Mouse (Mus musculus) limb, embryonic 11.5 days (tissue): ENCODE measurements around the gene Fance. TPM values are rescaled to one million over a fixed set of nuclear protein-coding genes. Genes with fewer than 3 reads are reported as not detected.

Experiments used
- ATAC-seq: fragments of 200-750 bp; cut with Nextera tagmentation; 2 replicates; pipeline ENCODE4 v1.8.0; 2017; ENCODE audit warnings: low read depth; ENCODE audit not compliant: insufficient number of reproducible peaks, low FRiP score, low TSS enrichment
- DNase-seq: peaks from one replicate; pipeline ENCODE4 v3.0.0-alpha.2; 2015; ENCODE audit warnings: low spot score
- H3K27ac ChIP-seq: fragments of 300-500 bp; sonication (generic); replicated peaks from 2 replicates; pipeline ENCODE4 v1.5.1; 2014; ENCODE audit warnings: low read depth, mild to moderate bottlenecking, low read length
- H3K27me3 ChIP-seq: fragments of 300-500 bp; sonication (generic); 2 replicates; pipeline ENCODE4 v1.6.1; 2014; ENCODE audit warnings: mild to moderate bottlenecking, low read length, mixed read lengths; ENCODE audit not compliant: control insufficient read depth, insufficient read depth
- H3K36me3 ChIP-seq: fragments of 300-500 bp; sonication (generic); 2 replicates; pipeline ENCODE4 v1.6.1; 2014; ENCODE audit warnings: mild to moderate bottlenecking, low read length, moderate library complexity, mixed read lengths; ENCODE audit not compliant: control insufficient read depth, insufficient read depth
- H3K4me1 ChIP-seq: fragments of 300-500 bp; sonication (generic); 2 replicates; pipeline ENCODE4 v1.6.1; 2014; ENCODE audit warnings: low read length, mixed read lengths; ENCODE audit not compliant: control insufficient read depth, insufficient read depth
- H3K4me2 ChIP-seq: fragments of 300-500 bp; sonication (generic); 2 replicates; pipeline ENCODE4 v1.6.1; 2014; ENCODE audit warnings: low read depth, mild to moderate bottlenecking, moderate library complexity; ENCODE audit not compliant: severe bottlenecking
- H3K4me3 ChIP-seq: fragments of 300-500 bp; sonication (generic); 2 replicates; pipeline ENCODE4 v1.5.1; 2014; ENCODE audit warnings: low read depth, low read length
- H3K9ac ChIP-seq: fragments of 300-500 bp; sonication (generic); 2 replicates; pipeline ENCODE4 v1.6.1; 2014; ENCODE audit warnings: mild to moderate bottlenecking, low read length
- H3K9me3 ChIP-seq: fragments of 300-500 bp; sonication (generic); 2 replicates; pipeline ENCODE4 v1.6.1; 2016; ENCODE audit warnings: low read length; ENCODE audit not compliant: control insufficient read depth
- WGBS: fragments of 180-500 bp; shearing (Covaris S2); extraction: QIAGEN DNeasy Blood & Tissue Kit; methylation state at CpG from one replicate; pipeline ENCODE4 v1.1.7; 2014; 5-methylcytosine and 5-hydroxymethylcytosine counted together
- polyA plus RNA-seq: library from polyadenylated mRNA; unstranded; fragments of >200 nt; fragmentation: Nextera tagmentation; extraction: Ambion mirVana; gene quantifications from 2 replicates; pipeline ENCODE4 v1.2.1, GENCODE M21; 2014

Gene Fance
- polyA plus RNA-seq, 1 experiment from 2014 or later: 29.4 TPM

- Histone ChIP-seq H3K4me2 (peak overlapping the region; percentile 49), H3K4me1 (peaks cover 12% of the 10 kb centered on the region), H3K27ac (no peak overlapping the region), H3K4me3 (peak overlapping the region; percentile 16), H3K27me3 (peaks cover 40% of the 10 kb centered on the region), H3K9me3 (no peaks in the 10 kb centered on the region), H3K9ac (peak overlapping the region; percentile 52; the same call in 1 of the 2 replicates), H3K36me3 (no peaks in the 10 kb centered on the region; the same call in 1 of the 2 replicates)
- ATAC-seq (no peak), DNase-seq (no peak)
- WGBS: 29% methylated on average over 11 of the region's 11 CpGs
These were observed 48.8 kb downstream of the Fance start for GRCm38 (mm10) chr17:28361921-28362652.

- H3K4me2 ChIP-seq: peak overlapping the region; percentile 49
- H3K27ac ChIP-seq: no peak overlapping the region
- H3K36me3 ChIP-seq: no peaks in the 10 kb centered on the region; the same call in 1 of the 2 replicates
- H3K4me3 ChIP-seq: peak overlapping the region; percentile 16
- H3K4me1 ChIP-seq: peaks cover 12% of the 10 kb centered on the region
- peaks cover 40% of the 10 kb centered on the region for H3K27me3 ChIP-seq
- DNase-seq (peak; percentile 49), ATAC-seq (no peak)
- no peaks in the 10 kb centered on the region for H3K9me3 ChIP-seq
- WGBS: 2% methylated on average over 25 of the region's 25 CpGs
- H3K9ac ChIP-seq: peak overlapping the region; percentile 52
These were observed 49.5 kb downstream of the Fance start for GRCm38 (mm10) chr17:28362653-28363292.

DNA sequence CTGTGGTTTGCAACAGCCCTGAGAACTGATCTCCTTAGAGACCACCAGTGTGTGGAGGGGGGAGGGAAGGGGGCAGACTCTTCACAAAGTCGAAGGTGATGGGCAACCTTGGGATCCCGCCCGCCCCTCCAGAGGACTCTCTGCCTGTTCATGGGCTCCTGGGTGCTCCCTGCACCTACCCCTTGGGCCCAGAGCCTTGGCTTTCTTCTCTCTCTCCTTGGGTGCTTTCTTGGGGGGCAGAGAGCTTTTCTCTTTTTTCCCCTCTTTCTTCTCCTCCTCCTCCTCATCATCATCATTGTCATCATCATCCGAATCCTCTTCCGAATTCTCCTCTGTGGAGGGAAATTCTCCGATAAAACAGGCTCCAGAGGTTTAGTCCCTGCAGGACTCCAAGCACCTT is 50.2 kb downstream of the Fance start:
- no peak overlapping the region for H3K4me3 ChIP-seq
- H3K36me3 ChIP-seq: no peaks in the 10 kb centered on the region; the same call in 1 of the 2 replicates
- no peak overlapping the region; the same call in 1 of the 2 replicates for H3K4me2 ChIP-seq
- H3K27me3 ChIP-seq: peaks cover 34% of the 10 kb centered on the region
- no peak overlapping the region for H3K9ac ChIP-seq
- ATAC-seq: no peak
- H3K9me3 ChIP-seq: no peaks in the 10 kb centered on the region
- H3K4me1 ChIP-seq: peaks cover 12% of the 10 kb centered on the region
- no peak for DNase-seq
- 10% methylated on average over 6 of the region's 6 CpGs for WGBS
- H3K27ac ChIP-seq: no peak overlapping the region

DNA sequence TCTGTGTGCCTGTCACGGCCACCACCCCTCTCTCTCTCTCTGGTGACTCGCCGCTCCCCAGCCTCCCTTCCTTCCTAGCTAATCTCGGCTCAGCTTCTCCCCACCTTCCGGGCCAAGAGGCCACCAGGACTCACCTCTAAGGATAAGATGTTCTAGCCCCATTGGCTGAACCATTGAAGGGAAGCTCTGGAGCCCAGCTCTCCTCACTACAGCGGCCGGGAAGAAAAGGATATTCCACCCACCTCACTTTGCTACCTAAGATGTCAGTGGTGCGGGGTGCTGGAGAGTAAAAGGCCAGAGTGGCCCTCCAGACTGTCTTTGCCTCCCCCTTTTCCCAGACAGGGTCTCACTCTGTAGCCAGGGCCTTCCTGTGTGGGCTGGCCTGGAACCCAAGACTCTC is 51.8 kb downstream of the Fance start, which contains the start of gene Tulp1:
Gene Tulp1 (minus strand): TSS at position 101 of the 400 bp plus-strand sequence.
- DNase-seq: no peak
- peak within 1 kb of the TSS; percentile 52 for H3K9ac ChIP-seq
- peak within 1 kb of the TSS; percentile 46 for H3K4me2 ChIP-seq
- WGBS: 22% methylated on average over 8 of the region's 8 CpGs
- peaks cover 27% of the 10 kb centered on the region for H3K27me3 ChIP-seq
- peaks cover 12% of the 10 kb centered on the region for H3K4me1 ChIP-seq
- H3K27ac ChIP-seq: no peak within 1 kb of the TSS
- no peaks in the 10 kb centered on the region for H3K9me3 ChIP-seq
- H3K4me3 ChIP-seq: peak within 1 kb of the TSS; percentile 22
- no peaks in the 10 kb centered on the region; the same call in 1 of the 2 replicates for H3K36me3 ChIP-seq
- ATAC-seq: no peak

DNA sequence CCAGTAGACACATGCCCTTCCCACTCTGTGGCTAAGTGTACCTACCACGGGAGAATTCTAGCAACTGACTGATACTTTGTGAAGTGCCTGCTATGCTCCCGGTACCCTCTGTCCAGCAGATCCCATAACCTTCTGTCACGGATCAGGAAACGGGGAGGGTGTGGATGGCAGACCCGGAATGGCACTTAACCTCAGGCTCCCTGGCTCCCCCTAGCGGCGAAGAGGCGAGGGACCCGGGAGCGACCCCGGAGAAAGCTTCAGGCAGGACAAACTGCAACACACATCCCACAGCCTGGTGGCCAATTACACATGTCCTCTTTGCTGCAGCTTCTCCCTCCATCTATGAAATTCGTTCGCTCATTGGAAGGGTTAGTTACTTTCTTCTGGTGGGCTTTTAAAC is 55.1 kb downstream of the Fance start:
- WGBS: 5% methylated on average over 13 of the region's 13 CpGs
- Histone ChIP-seq H3K4me3 (no peak overlapping the region), H3K9me3 (no peaks in the 10 kb centered on the region), H3K27ac (no peak overlapping the region), H3K4me1 (peaks cover 12% of the 10 kb centered on the region), H3K36me3 (no peaks in the 10 kb centered on the region), H3K9ac (no peak overlapping the region), H3K4me2 (no peak overlapping the region), H3K27me3 (peaks cover 23% of the 10 kb centered on the region)
- ATAC-seq (no peak), DNase-seq (peak; percentile 91)

DNA sequence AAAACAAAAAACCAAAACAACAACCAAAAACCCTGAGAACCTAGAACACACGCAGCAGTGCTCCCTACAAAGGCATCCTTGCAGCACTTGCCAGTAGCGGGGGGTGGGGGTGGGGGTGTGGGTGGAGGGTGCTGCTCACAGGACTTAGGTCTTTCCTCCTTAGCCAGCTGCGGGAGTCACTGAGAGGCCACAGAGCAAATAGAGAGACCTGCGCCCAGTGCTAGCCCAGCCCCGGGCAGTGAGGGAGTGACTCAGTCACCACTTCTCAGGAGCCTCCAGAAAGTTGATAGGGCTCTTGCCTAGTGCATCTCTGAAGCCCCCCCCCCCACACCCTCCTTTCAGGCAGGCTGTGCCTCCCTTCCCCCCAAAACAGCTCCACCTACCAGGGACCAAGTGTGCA is 55.7 kb downstream of the Fance start:
- H3K4me3 ChIP-seq: no peak overlapping the region
- no peak overlapping the region for H3K27ac ChIP-seq
- no peak overlapping the region for H3K9ac ChIP-seq
- peaks cover 17% of the 10 kb centered on the region for H3K27me3 ChIP-seq
- ATAC-seq (no peak), DNase-seq (no peak)
- no peak overlapping the region for H3K4me2 ChIP-seq
- no peaks in the 10 kb centered on the region for H3K36me3 ChIP-seq
- H3K4me1 ChIP-seq: peaks cover 9% of the 10 kb centered on the region
- no peaks in the 10 kb centered on the region for H3K9me3 ChIP-seq
- WGBS: 82% methylated on average over 5 of the region's 5 CpGs

DNA sequence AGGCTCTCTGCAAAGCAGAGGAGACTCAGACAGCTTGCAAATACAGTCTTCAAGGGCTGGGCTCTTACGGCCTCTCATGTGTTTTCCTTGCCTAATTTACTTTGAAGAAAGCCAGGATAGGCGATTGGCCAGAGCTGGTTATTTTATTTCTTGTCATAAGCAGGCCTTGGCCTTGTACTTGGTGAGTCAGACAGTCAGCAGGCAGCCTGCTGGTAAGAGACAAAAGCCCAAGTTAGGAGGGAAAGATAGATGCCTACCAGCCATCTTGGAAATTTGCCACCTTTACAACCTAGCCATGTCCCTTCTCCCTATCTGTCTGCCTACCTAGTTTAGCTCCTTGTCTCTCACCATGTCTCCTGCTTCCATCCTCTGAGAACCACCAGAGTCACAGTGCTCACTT is 58.0 kb downstream of the Fance start:
- Histone ChIP-seq H3K4me2 (no peak overlapping the region), H3K4me1 (0 out of 2 replicates have a peak, but pooled peaks cover 2% of the 10 kb centered on the region), H3K27me3 (peaks cover 12% of the 10 kb centered on the region), H3K36me3 (no peaks in the 10 kb centered on the region), H3K9me3 (no peaks in the 10 kb centered on the region), H3K9ac (no peak overlapping the region), H3K4me3 (no peak overlapping the region), H3K27ac (no peak overlapping the region)
- 76% methylated on average over 2 of the region's 2 CpGs for WGBS
- no peak for DNase-seq
- no peak for ATAC-seq

- WGBS: 45% methylated on average over 1 of the region's 1 CpGs
- H3K27ac ChIP-seq: no peak overlapping the region
These were observed 58.6 kb downstream of the Fance start for GRCm38 (mm10) chr17:28371941-28372340.

More at GRCm38 (mm10) chr17:28371941-28372340, 58.6 kb downstream of the Fance start:
- no peak for ATAC-seq
- H3K9ac ChIP-seq: no peak overlapping the region
- no peak for DNase-seq
- H3K4me1 ChIP-seq: 0 out of 2 replicates have a peak, but pooled peaks cover 2% of the 10 kb centered on the region
- peaks cover 12% of the 10 kb centered on the region for H3K27me3 ChIP-seq
- no peak overlapping the region for H3K4me2 ChIP-seq
- H3K36me3 ChIP-seq: no peaks in the 10 kb centered on the region
- H3K9me3 ChIP-seq: no peaks in the 10 kb centered on the region
- H3K4me3 ChIP-seq: no peak overlapping the region
